Mouse (Mus musculus) thymus, postnatal 4 days (tissue): ENCODE measurements around the gene Jam3.
"Not testable (repeated sequence)": the region's sequence is repeated elsewhere in the genome, so short reads cannot be mapped to it uniquely, and the experiment has no call there.

Experiments
- DNase-seq: peaks from one replicate; pipeline ENCODE4 v3.0.0; 2021

Jam3 gene

GRCm38 (mm10) chr9:27166981-27167380 lies 11.8 kb upstream of the Jam3 start:
- no peak for DNase-seq

GRCm38 (mm10) chr9:27165596-27165995 lies 10.4 kb upstream of the Jam3 start:
- DNase-seq = no peak

GRCm38 (mm10) chr9:27164957-27165356 lies 9.7 kb upstream of the Jam3 start:
- no peak for DNase-seq

- not testable (repeated sequence) for DNase-seq
Measured at GRCm38 (mm10) chr9:27163661-27164060, 8.4 kb upstream of the Jam3 start.

- no peak for DNase-seq
Measured at GRCm38 (mm10) chr9:27153861-27154260, 1.4 kb downstream of the Jam3 start.

- DNase-seq = no peak
Measured at GRCm38 (mm10) chr9:27149836-27150235, 5.4 kb downstream of the Jam3 start.

GRCm38 (mm10) chr9:27148631-27149471 lies 6.4 kb downstream of the Jam3 start:
- no peak for DNase-seq

- no peak for DNase-seq
Measured at GRCm38 (mm10) chr9:27147946-27148345, 7.3 kb downstream of the Jam3 start.

GRCm38 (mm10) chr9:27146826-27147225 lies 8.4 kb downstream of the Jam3 start:
- no peak for DNase-seq

- DNase-seq = no peak
Measured at GRCm38 (mm10) chr9:27144996-27145395, 10.2 kb downstream of the Jam3 start.

GRCm38 (mm10) chr9:27144271-27144840 lies 10.9 kb downstream of the Jam3 start:
- DNase-seq = no peak

- DNase-seq = no peak
Measured at GRCm38 (mm10) chr9:27140432-27141065, 14.7 kb downstream of the Jam3 start.

- no peak for DNase-seq
Measured at GRCm38 (mm10) chr9:27136651-27137050, 18.6 kb downstream of the Jam3 start.

GRCm38 (mm10) chr9:27135372-27135771 lies 19.8 kb downstream of the Jam3 start:
- no peak for DNase-seq

- DNase-seq = peak; percentile 25
Measured at GRCm38 (mm10) chr9:27134410-27134809, 20.8 kb downstream of the Jam3 start.

- DNase-seq = no peak
Measured at GRCm38 (mm10) chr9:27128629-27129028, 26.6 kb downstream of the Jam3 start.

GRCm38 (mm10) chr9:27126543-27126942 lies 28.7 kb downstream of the Jam3 start:
- no peak for DNase-seq

- no peak for DNase-seq
Measured at GRCm38 (mm10) chr9:27125450-27125849, 29.8 kb downstream of the Jam3 start.

GRCm38 (mm10) chr9:27123947-27124346 lies 31.3 kb downstream of the Jam3 start:
- no peak for DNase-seq

- DNase-seq = no peak
Measured at GRCm38 (mm10) chr9:27122963-27123362, 32.3 kb downstream of the Jam3 start.

GRCm38 (mm10) chr9:27122076-27122475 lies 33.1 kb downstream of the Jam3 start:
- no peak for DNase-seq

- no peak for DNase-seq
Measured at GRCm38 (mm10) chr9:27121254-27121653, 34.0 kb downstream of the Jam3 start.

- no peak for DNase-seq
Measured at GRCm38 (mm10) chr9:27111756-27112155, 43.5 kb downstream of the Jam3 start.

- no peak for DNase-seq
Measured at GRCm38 (mm10) chr9:27110681-27111080, 44.5 kb downstream of the Jam3 start.
